Mouse (Mus musculus) granulocyte monocyte progenitor cell, adult 5-6 weeks (primary cell): Measurements from ENCODE around the gene Ppig. TPM values are rescaled to one million over a fixed set of nuclear protein-coding genes. Genes with fewer than 3 reads are reported as not detected.

Experiments
- ATAC-seq: replicated peaks from 2 replicates; pipeline ENCODE4 v1.8.0; 2016; ENCODE audit warnings: mild to moderate bottlenecking, moderate TSS enrichment, inconsistent platforms; ENCODE audit not compliant: poor library complexity, severe bottlenecking
- total RNA-seq, 2 experiments: library from RNA; stranded (forward) in 1 of 2; stranded (reverse) in 1 of 2; fragments of 200-712, 200-1000 nt in 1 of 2; fragments of >200 nt in 1 of 2; fragmentation: Nextera tagmentation in 1 of 2; gene quantifications; 2 replicates each; pipeline ENCODE4 v1.2.3; 2014 to 2017

Ppig gene
- total RNA-seq, 2 experiments from 2014 or later: 93.1 to 97.5 TPM

- ATAC-seq: no peak
These were observed 22.7 kb downstream of the Ppig start for GRCm38 (mm10) chr2:69745091-69745490.

GRCm38 (mm10) chr2:69760980-69761379 lies 38.6 kb downstream of the Ppig start:
- ATAC-seq: no peak

GRCm38 (mm10) chr2:69763340-69763739 lies 41.0 kb downstream of the Ppig start:
- ATAC-seq: no peak

- no peak for ATAC-seq
These were observed 42.4 kb downstream of the Ppig start for GRCm38 (mm10) chr2:69764716-69765115.

GRCm38 (mm10) chr2:69773331-69773730 lies 51.0 kb downstream of the Ppig start:
- ATAC-seq: no peak

GRCm38 (mm10) chr2:69777985-69778835 lies 55.9 kb downstream of the Ppig start:
- ATAC-seq: peak; percentile 77

- peak; percentile 67 for ATAC-seq
These were observed 56.5 kb downstream of the Ppig start for GRCm38 (mm10) chr2:69778836-69779177.

GRCm38 (mm10) chr2:69788974-69789373 lies 66.6 kb downstream of the Ppig start:
- ATAC-seq: no peak

- ATAC-seq: peak; percentile 91
These were observed 67.2 kb downstream of the Ppig start, which contains the start of the genes Ccdc173 and Phospho2 for GRCm38 (mm10) chr2:69789429-69790069. Gene Ccdc173, minus strand, starts transcription at chr2:69789575. Gene Phospho2, plus strand, starts transcription at chr2:69789623.

- peak; percentile 86 for ATAC-seq
These were observed 67.9 kb downstream of the Ppig start for GRCm38 (mm10) chr2:69790285-69790684.

GRCm38 (mm10) chr2:69790722-69791121 lies 68.4 kb downstream of the Ppig start:
- no peak for ATAC-seq

- ATAC-seq: peak; percentile 99
These were observed 80.6 kb downstream of the Ppig start for GRCm38 (mm10) chr2:69802911-69803312.

Other genes starting within 250 kb of the Ppig start
- gene Lrp2, start 136.5 kb upstream of the Ppig start, total RNA-seq (2014; fragmentation: Nextera tagmentation): not detected in 2 replicates
- 0.22 TPM in 1 of 2 replicates, not detected in the other for gene Lrp2, start 136.5 kb upstream of the Ppig start, total RNA-seq (2017)
- gene Bbs5, start 75.4 kb upstream of the Ppig start, total RNA-seq (2014; fragmentation: Nextera tagmentation): 18.0 and 19.5 TPM in 2 replicates
- 5.2 and 8.7 TPM in 2 replicates for gene Bbs5, start 75.4 kb upstream of the Ppig start, total RNA-seq (2017)
- not detected in 2 replicates for gene Klhl41, start 52.4 kb upstream of the Ppig start, total RNA-seq (2014; fragmentation: Nextera tagmentation)
- 0.09 and 0.26 TPM in 2 replicates for gene Klhl41, start 52.4 kb upstream of the Ppig start, total RNA-seq (2017)
- gene Fastkd1, start 9.0 kb upstream of the Ppig start, total RNA-seq (2014; fragmentation: Nextera tagmentation): 16.4 and 19.6 TPM in 2 replicates
- gene Fastkd1, start 9.0 kb upstream of the Ppig start, total RNA-seq (2017): 14.3 and 16.8 TPM in 2 replicates
- gene Ccdc173, start 67.0 kb downstream of the Ppig start, total RNA-seq (2014; fragmentation: Nextera tagmentation): 1.8 and 2.5 TPM in 2 replicates
- 2.1 and 3.0 TPM in 2 replicates for gene Ccdc173, start 67.0 kb downstream of the Ppig start, total RNA-seq (2017)
- 18.5 and 27.8 TPM in 2 replicates for gene Phospho2, start 67.1 kb downstream of the Ppig start, total RNA-seq (2014; fragmentation: Nextera tagmentation)
- 17.8 and 24.1 TPM in 2 replicates for gene Phospho2, start 67.1 kb downstream of the Ppig start, total RNA-seq (2017)
- 10.8 and 14.6 TPM in 2 replicates for gene Klhl23, start 99.4 kb downstream of the Ppig start, total RNA-seq (2014; fragmentation: Nextera tagmentation)
- gene Klhl23, start 99.4 kb downstream of the Ppig start, total RNA-seq (2017): 31.5 and 33.6 TPM in 2 replicates
- gene Ssb, start 139.0 kb downstream of the Ppig start, total RNA-seq (2014; fragmentation: Nextera tagmentation): 279 TPM in 2 replicates
- gene Ssb, start 139.0 kb downstream of the Ppig start, total RNA-seq (2017): 479 and 601 TPM in 2 replicates
- 21.1 and 28.7 TPM in 2 replicates for gene Mettl5, start 163.1 kb downstream of the Ppig start, total RNA-seq (2014; fragmentation: Nextera tagmentation)
- gene Mettl5, start 163.1 kb downstream of the Ppig start, total RNA-seq (2017): 46.0 and 48.8 TPM in 2 replicates
- gene Ubr3, start 174.7 kb downstream of the Ppig start, total RNA-seq (2014; fragmentation: Nextera tagmentation): 35.2 and 40.8 TPM in 2 replicates
- gene Ubr3, start 174.7 kb downstream of the Ppig start, total RNA-seq (2017): 33.3 and 41.9 TPM in 2 replicates